Mouse (Mus musculus) testis, adult 2 months (tissue): ENCODE measurements around the gene Crim1.

ENCODE experiments used
- CTCF ChIP-seq: fragments of 200-500 bp; IDR thresholded peaks from 2 replicates; pipeline ENCODE4 v1.5.1; 2012; ENCODE audit warnings: low read depth, mild to moderate bottlenecking, inconsistent platforms, low read length, moderate library complexity; ENCODE audit not compliant: control insufficient read depth, insufficient read depth, insufficient replicate concordance
- POLR2A ChIP-seq: fragments of 200-500 bp; IDR thresholded peaks from 2 replicates; pipeline ENCODE4 v1.6.1; 2012; ENCODE audit warnings: low read depth, mild to moderate bottlenecking, inconsistent platforms, low read length, moderate library complexity; ENCODE audit not compliant: control insufficient read depth

DNA sequence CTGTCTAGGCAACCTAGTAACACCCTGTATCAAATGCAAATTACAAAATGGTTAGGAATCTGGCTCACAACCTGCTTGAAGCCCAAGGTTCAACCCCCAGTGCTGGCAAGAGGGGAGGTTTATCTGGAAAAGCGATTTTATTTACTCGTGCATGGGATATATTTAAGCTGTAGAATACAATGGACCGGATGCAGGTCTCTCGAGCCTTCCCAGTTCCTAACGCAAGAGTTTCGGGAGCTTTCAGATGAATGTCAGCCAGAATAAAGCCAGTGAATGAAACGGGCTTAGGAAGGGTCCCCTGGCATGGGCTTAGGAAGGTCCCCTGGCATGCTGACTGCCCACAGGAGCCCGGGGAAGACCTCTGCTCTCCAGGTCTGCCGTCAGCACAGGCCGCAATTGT lies 206.8 kb downstream of the Crim1 start:
- no peak for TF ChIP-seq POLR2A
- TF ChIP-seq CTCF = no peak
